Mouse (Mus musculus): Measurements from ENCODE around the gene Gm4737. TPM values are rescaled to one million over a fixed set of nuclear protein-coding genes. Genes with fewer than 3 reads are reported as not detected.

Gm4737 gene
- 13.6 TPM for total RNA-seq (2023)

GRCm38 (mm10) chr16:46154832-46155231 is at the start of gene Gm4737:
Gm4737 (minus strand) TSS chr16:46155077.

GRCm38 (mm10) chr16:46120020-46120419 is 34.9 kb downstream of the Gm4737 start, which contains the start of gene Cd96:
Cd96 (minus strand) TSS chr16:46120251.

Other genes with a start within 250 kb of the Gm4737 start
- 2.5 TPM for gene Phldb2, start 201.5 kb downstream of the Gm4737 start, total RNA-seq (2023)
- 27.3 TPM for gene Plcxd2, start 144.9 kb downstream of the Gm4737 start, total RNA-seq (2023)
- 91.1 TPM for gene Cd96, start 34.8 kb downstream of the Gm4737 start, total RNA-seq (2023)